Comparison of ENCODE assay signal across 14 mouse cellular contexts in genomic region chr8:114363167-114363566, GRCm38 (mm10). TPM values are rescaled to one million over a fixed set of nuclear protein-coding genes. Genes with fewer than 3 reads are reported as not detected.
DNase-seq lines count a peak whose midpoint lies in the region; ATAC-seq and TF ChIP-seq lines count a peak whose summit lies in the region.
"Had no signal": no experiment of that assay in that cellular context is flagged by ENCODE, and none has a peak within 500 bp of the region (broad histone marks: within the 10 kb centered on the region; RNA-seq: fewer than 3 reads in every experiment).

No protein-coding gene starts in this region.

- DNase-seq in adrenal gland, postnatal 10 days = peak; percentile 7
- no peak for DNase-seq in adrenal gland, postnatal 4 days (ENCODE audit: low spot score in 2 of 2)
- DNase-seq in kidney, postnatal 0 days (ENCODE audit: low spot score) = peak; percentile 31
- DNase-seq in kidney, adult 8-10 months = no peak
- DNase-seq in neural tube, embryonic 11.5 days (ENCODE audit: low spot score) = peak; percentile 14
- DNase-seq in retina, embryonic 14.5 days (ENCODE audit: low spot score) = peak; percentile 39
- DNase-seq: layer of hippocampus, adult 9-11 months had no signal

- H3K9ac ChIP-seq in kidney, postnatal 0 days (ENCODE audit: low read depth, low read length) = no peak overlapping the region
- no peak overlapping the region for H3K9ac ChIP-seq in neural tube, embryonic 11.5 days (ENCODE audit: low read length)
- no peak overlapping the region for H3K9ac ChIP-seq in neural tube, embryonic 15.5 days (replicated peaks)

- no peak overlapping the region for H3K27ac ChIP-seq in kidney, postnatal 0 days
- H3K27ac ChIP-seq in neural tube, embryonic 11.5 days (ENCODE audit: low read depth, low read length) = no peak overlapping the region
- H3K27ac ChIP-seq in neural tube, embryonic 15.5 days (replicated peaks) = no peak overlapping the region
- H3K27ac ChIP-seq: heart, embryonic 10.5 days had no signal

- no peaks in the 10 kb centered on the region for H3K9me3 ChIP-seq in kidney, postnatal 0 days (replicated peaks; ENCODE audit: low read length)
- H3K9me3 ChIP-seq in neural tube, embryonic 11.5 days (ENCODE audit: control insufficient read depth, low read length) = no peaks in the 10 kb centered on the region
- H3K9me3 ChIP-seq in neural tube, embryonic 15.5 days (replicated peaks) = no peaks in the 10 kb centered on the region
- H3K9me3 ChIP-seq: heart, embryonic 10.5 days had no signal

- no peak overlapping the region for H3K4me2 ChIP-seq in kidney, postnatal 0 days (ENCODE audit: low read length)
- H3K4me2 ChIP-seq in neural tube, embryonic 11.5 days (ENCODE audit: low read depth) = no peak overlapping the region
- no peak overlapping the region for H3K4me2 ChIP-seq in neural tube, embryonic 15.5 days

- WGBS in kidney, postnatal 0 days = 65% methylated on average over 5 of the region's 5 CpGs
- WGBS in neural tube, embryonic 11.5 days = 69% methylated on average over 5 of the region's 5 CpGs
- WGBS in neural tube, embryonic 15.5 days = 67% methylated on average over 5 of the region's 5 CpGs

- no peaks in the 10 kb centered on the region for H3K36me3 ChIP-seq in kidney, postnatal 0 days (ENCODE audit: insufficient read depth, low read length)
- no peaks in the 10 kb centered on the region for H3K36me3 ChIP-seq in neural tube, embryonic 11.5 days (ENCODE audit: control insufficient read depth, insufficient read depth, low read length)
- H3K36me3 ChIP-seq in neural tube, embryonic 15.5 days = no peaks in the 10 kb centered on the region
- H3K36me3 ChIP-seq: heart, embryonic 10.5 days had no signal

- no peaks in the 10 kb centered on the region for H3K27me3 ChIP-seq in kidney, postnatal 0 days (ENCODE audit: insufficient read depth, low read length)
- no peaks in the 10 kb centered on the region for H3K27me3 ChIP-seq in neural tube, embryonic 11.5 days (ENCODE audit: control insufficient read depth, insufficient read depth, low read length)
- no peaks in the 10 kb centered on the region for H3K27me3 ChIP-seq in neural tube, embryonic 15.5 days (replicated peaks)

- no peak for ATAC-seq in kidney, postnatal 0 days (replicated peaks; ENCODE audit: low FRiP score, low read depth)
- ATAC-seq in neural tube, embryonic 11.5 days (ENCODE audit: insufficient read depth, low FRiP score, low TSS enrichment) = no peak
- ATAC-seq in neural tube, embryonic 15.5 days (ENCODE audit: low FRiP score) = no peak
- no peak for ATAC-seq in megakaryocyte-erythroid progenitor cell, adult 5-6 weeks (replicated peaks; ENCODE audit: low FRiP score, low TSS enrichment, poor library complexity, severe bottlenecking)
- ATAC-seq: inflammation-experienced regulatory T-cells, adult 6 months; midbrain, embryonic 16.5 days had no signal

- TF ChIP-seq CTCF in kidney, postnatal 0 days (IDR thresholded peaks at IDR 0.05; ENCODE audit: low read depth) = peak; percentile 63

- H3K4me3 ChIP-seq in kidney, postnatal 0 days (replicated peaks; ENCODE audit: low read depth, low read length) = no peak overlapping the region
- H3K4me3 ChIP-seq in neural tube, embryonic 11.5 days (ENCODE audit: low read depth, low read length) = no peak overlapping the region
- H3K4me3 ChIP-seq in neural tube, embryonic 15.5 days (replicated peaks) = no peak overlapping the region
- H3K4me3 ChIP-seq: heart, embryonic 10.5 days had no signal

- H3K4me1 ChIP-seq in kidney, postnatal 0 days (replicated peaks; ENCODE audit: insufficient read depth, low read length) = no peaks in the 10 kb centered on the region
- H3K4me1 ChIP-seq in neural tube, embryonic 11.5 days (ENCODE audit: control insufficient read depth, insufficient read depth, low read length) = no peaks in the 10 kb centered on the region
- peaks cover 10% of the 10 kb centered on the region; the same call in 1 of the 2 replicates for H3K4me1 ChIP-seq in neural tube, embryonic 15.5 days
- H3K4me1 ChIP-seq: heart, embryonic 10.5 days had no signal

RNA-seq across cellular contexts. Expression of gene Clec3a, which starts 54.7 kb away (rescaled TPM):
- not detected for total RNA-seq in adrenal gland, postnatal 10 days (2021)
- not detected for total RNA-seq in adrenal gland, postnatal 4 days (2021)
- polyA plus RNA-seq in kidney, postnatal 0 days (2015; fragmentation: Nextera tagmentation; extraction: Ambion mirVana) = not detected in 2 replicates
- 0.59 TPM in 1 of 2 replicates, not detected in the other for polyA plus RNA-seq in neural tube, embryonic 11.5 days (2014; fragmentation: Nextera tagmentation; extraction: Ambion mirVana)
- polyA plus RNA-seq in neural tube, embryonic 15.5 days (2015; fragmentation: Nextera tagmentation; extraction: Ambion mirVana) = 0.56 TPM in 1 of 2 replicates, not detected in the other
- total RNA-seq in megakaryocyte-erythroid progenitor cell, adult 5-6 weeks (2014; fragmentation: Nextera tagmentation) = not detected in 2 replicates
- not detected in 2 replicates for total RNA-seq in megakaryocyte-erythroid progenitor cell, adult 5-6 weeks (2017)
- polyA plus RNA-seq: heart, embryonic 10.5 days; inflammation-experienced regulatory T-cells, adult 6 months; liver, embryonic 16.5 days; midbrain, embryonic 16.5 days; urinary bladder, adult 2 months had no signal

Comparison
In these comparisons a context has a peak if more than half of its experiments do, and no peak if none do; other contexts are left out.
1. DNase-seq: peak in adrenal gland, postnatal 10 days (single experiment), kidney, postnatal 0 days (single experiment), neural tube, embryonic 11.5 days (single experiment) and retina, embryonic 14.5 days (single experiment); none in adrenal gland, postnatal 4 days (0 of 2) and kidney, adult 8-10 months (0 of 2).